Mouse (Mus musculus) kidney, postnatal 0 days (tissue): ENCODE measurements around the gene Ndufc1. TPM values are rescaled to one million over a fixed set of nuclear protein-coding genes. Genes with fewer than 3 reads are reported as not detected.
"Not testable (repeated sequence)": the region's sequence is repeated elsewhere in the genome, so short reads cannot be mapped to it uniquely, and the experiment has no call there.

Experiments
- ATAC-seq: fragments of 200-750 bp; cut with Nextera tagmentation; replicated peaks from 2 replicates; pipeline ENCODE4 v1.8.0; 2017; ENCODE audit warnings: low read depth, moderate number of reproducible peaks, moderate TSS enrichment, moderate library complexity; ENCODE audit not compliant: low FRiP score
- DNase-seq: peaks from one replicate; pipeline ENCODE4 v3.0.0-alpha.2; 2016; ENCODE audit warnings: low spot score
- H3K27ac ChIP-seq: fragments of 300-500 bp; sonication (generic); 2 replicates; pipeline ENCODE4 v1.5.1; 2014; ENCODE audit warnings: mild to moderate bottlenecking
- H3K27me3 ChIP-seq: fragments of 300-500 bp; sonication (generic); 2 replicates; pipeline ENCODE4 v1.6.1; 2014; ENCODE audit warnings: low read length, mixed read lengths; ENCODE audit not compliant: insufficient read depth
- H3K36me3 ChIP-seq: fragments of 300-500 bp; sonication (generic); 2 replicates; pipeline ENCODE4 v1.6.1; 2014; ENCODE audit warnings: low read length, mixed read lengths; ENCODE audit not compliant: insufficient read depth
- H3K4me1 ChIP-seq: fragments of 300-500 bp; sonication (generic); replicated peaks from 2 replicates; pipeline ENCODE4 v1.6.1; 2014; ENCODE audit warnings: antibody characterized with exemption, low read length, mixed read lengths; ENCODE audit not compliant: insufficient read depth
- H3K4me2 ChIP-seq: fragments of 300-500 bp; sonication (generic); 2 replicates; pipeline ENCODE4 v1.6.1; 2014; ENCODE audit warnings: mild to moderate bottlenecking, low read length, moderate library complexity, mixed read lengths
- H3K4me3 ChIP-seq: fragments of 300-500 bp; sonication (generic); replicated peaks from 2 replicates; pipeline ENCODE4 v1.5.1; 2014; ENCODE audit warnings: low read depth, low read length
- H3K9ac ChIP-seq: fragments of 300-500 bp; sonication (generic); 2 replicates; pipeline ENCODE4 v1.6.1; 2014; ENCODE audit warnings: low read depth, low read length
- H3K9me3 ChIP-seq: fragments of 300-500 bp; sonication (generic); replicated peaks from 2 replicates; pipeline ENCODE4 v1.6.1; 2016; ENCODE audit warnings: low read length, inconsistent platforms, mixed read lengths
- CTCF ChIP-seq: IDR thresholded peaks from 2 replicates; pipeline ENCODE4 v1.5.1; 2016; ENCODE audit warnings: antibody characterized with exemption, low read depth, mild to moderate bottlenecking, moderate library complexity
- WGBS: fragments of 180-500 bp; shearing (Covaris S2); extraction: QIAGEN DNeasy Blood & Tissue Kit; methylation state at CpG from one replicate; pipeline ENCODE4 v1.1.7; 2014; 5-methylcytosine and 5-hydroxymethylcytosine counted together
- polyA plus RNA-seq: library from polyadenylated mRNA; unstranded; fragments of >200 nt; fragmentation: Nextera tagmentation; extraction: Ambion mirVana; gene quantifications from 2 replicates; pipeline ENCODE4 v1.2.1, GENCODE M21; 2015

Gene Ndufc1
- polyA plus RNA-seq: 1,354 and 1,434 TPM in 2 replicates

- Histone ChIP-seq H3K4me1 (peaks cover 6% of the 10 kb centered on the region; the same call in 1 of the 2 replicates), H3K27me3 (no peaks in the 10 kb centered on the region), H3K9ac (peak within 1 kb of the TSS; percentile 70), H3K9me3 (no peaks in the 10 kb centered on the region), H3K4me3 (peak within 1 kb of the TSS; percentile 62), H3K27ac (peak within 1 kb of the TSS; percentile 89), H3K4me2 (peak within 1 kb of the TSS; percentile 66), H3K36me3 (peaks cover 9% of the 10 kb centered on the region; the same call in 1 of the 2 replicates)
- peak; percentile 92 for ATAC-seq
- WGBS: under 1% methylated on average over 40 of the region's 40 CpGs
- peak; percentile 99 for TF ChIP-seq CTCF
- peak; percentile 97 for DNase-seq
Measured at GRCm38 (mm10) chr3:51408561-51409183, at the start of gene Ndufc1. Gene Ndufc1, minus strand, starts transcription at chr3:51408988.

DNA sequence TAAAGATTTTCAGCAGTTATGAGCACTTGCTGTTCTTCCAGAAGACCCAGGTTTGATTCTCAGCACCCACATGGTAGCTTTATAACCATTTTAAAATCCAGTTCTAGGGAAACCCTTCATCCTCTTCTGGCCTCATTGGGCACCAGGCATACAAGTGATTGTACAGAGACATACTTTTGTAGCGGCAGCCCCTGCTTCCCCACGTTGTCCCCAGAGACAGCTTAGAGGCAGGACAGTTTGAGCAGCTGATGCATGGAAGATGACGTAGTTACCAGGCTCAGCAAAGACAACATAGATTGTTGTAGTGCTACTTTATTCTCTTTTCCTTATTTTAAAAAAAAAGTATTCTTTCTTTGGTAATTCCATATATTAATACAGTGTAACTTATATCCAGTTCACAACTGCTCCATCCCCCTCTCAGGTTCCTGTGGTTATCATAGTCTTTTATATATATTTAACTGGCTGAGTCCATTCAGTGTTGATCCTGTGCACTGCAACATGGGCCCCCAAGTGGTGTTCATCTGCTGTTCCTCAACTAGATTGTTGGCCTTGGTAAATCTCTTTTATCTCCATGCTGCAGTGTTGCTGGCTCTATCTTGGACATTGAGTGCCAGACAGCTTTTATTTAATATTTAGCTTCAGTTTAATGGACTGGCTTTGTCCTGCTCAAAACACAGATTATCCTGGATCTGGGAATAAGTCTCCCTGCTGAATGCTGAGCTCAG lies 26.2 kb upstream of the Ndufc1 start:
- ATAC-seq (no peak), DNase-seq (no peak)
- Histone ChIP-seq H3K4me2 (no peak overlapping the region), H3K4me3 (no peak overlapping the region), H3K9me3 (no peaks in the 10 kb centered on the region), H3K27me3 (no peaks in the 10 kb centered on the region), H3K4me1 (no peaks in the 10 kb centered on the region), H3K27ac (no peak overlapping the region), H3K9ac (no peak overlapping the region), H3K36me3 (no peaks in the 10 kb centered on the region)
- no peak for TF ChIP-seq CTCF
- 90% methylated on average over 3 of the region's 3 CpGs for WGBS

- not testable (repeated sequence) for H3K4me2 ChIP-seq, H3K4me3 ChIP-seq, H3K27me3 ChIP-seq, ATAC-seq, DNase-seq, H3K4me1 ChIP-seq, H3K9ac ChIP-seq, H3K9me3 ChIP-seq, H3K36me3 ChIP-seq, H3K27ac ChIP-seq
- 88% methylated on average over 5 of the region's 5 CpGs for WGBS
Measured at GRCm38 (mm10) chr3:51434364-51434763, 25.6 kb upstream of the Ndufc1 start.

DNA sequence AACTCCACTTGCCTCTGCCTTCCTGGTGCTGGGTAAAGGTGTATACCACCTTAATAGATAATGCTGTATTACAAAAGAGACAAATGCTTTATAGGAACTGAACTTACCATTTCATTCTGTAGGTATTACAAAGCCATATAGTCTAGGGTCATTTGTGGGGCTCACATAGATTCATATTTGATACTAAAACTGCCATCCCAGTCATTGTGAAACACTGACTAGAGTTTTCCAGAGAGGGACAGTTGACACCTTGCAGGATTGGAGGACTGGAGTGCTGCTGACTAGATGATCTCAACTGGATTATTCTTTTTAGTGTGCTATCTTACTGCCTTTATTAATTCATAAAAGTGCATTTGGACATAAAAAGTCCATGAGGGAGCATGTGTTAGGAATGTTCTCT lies 16.6 kb upstream of the Ndufc1 start:
- Histone ChIP-seq H3K27ac (no peak overlapping the region), H3K9ac (no peak overlapping the region), H3K36me3 (no peaks in the 10 kb centered on the region), H3K4me2 (no peak overlapping the region), H3K4me3 (no peak overlapping the region), H3K4me1 (no peaks in the 10 kb centered on the region), H3K27me3 (no peaks in the 10 kb centered on the region), H3K9me3 (no peaks in the 10 kb centered on the region)
- DNase-seq (no peak), ATAC-seq (no peak)
- no peak for TF ChIP-seq CTCF

DNA sequence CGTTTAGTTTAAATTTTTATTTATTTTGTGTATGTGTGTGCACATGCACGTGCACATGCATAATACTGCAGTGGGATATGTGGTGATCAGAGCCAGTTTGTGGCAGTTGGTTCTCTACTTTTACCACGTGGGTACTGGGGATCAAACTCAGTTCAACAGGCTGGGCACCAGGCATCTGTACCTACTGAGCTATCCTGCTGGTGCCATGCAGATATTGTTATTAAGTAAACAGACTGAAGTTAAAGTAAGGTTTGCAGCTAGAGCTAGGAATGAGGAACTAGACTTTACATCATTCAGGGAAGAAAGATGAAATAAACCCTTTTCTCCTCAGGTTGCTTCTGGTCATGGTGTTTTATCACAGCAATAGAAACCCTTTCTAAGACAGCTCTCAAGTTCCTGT lies 13.1 kb upstream of the Ndufc1 start:
- TF ChIP-seq CTCF: no peak

GRCm38 (mm10) chr3:51417966-51418365 lies 9.2 kb upstream of the Ndufc1 start:
- H3K4me2 ChIP-seq: peak overlapping the region; percentile 70; the same call in 1 of the 2 replicates
- no peak overlapping the region for H3K4me3 ChIP-seq
- 55% methylated on average over 2 of the region's 2 CpGs for WGBS

More for the DNA sequence above, 13.1 kb upstream of the Ndufc1 start:
- Histone ChIP-seq H3K9me3 (no peaks in the 10 kb centered on the region), H3K9ac (no peak overlapping the region), H3K36me3 (no peaks in the 10 kb centered on the region), H3K4me3 (no peak overlapping the region), H3K27ac (no peak overlapping the region), H3K4me1 (0 out of 2 replicates have a peak, but pooled peaks cover 8% of the 10 kb centered on the region), H3K27me3 (no peaks in the 10 kb centered on the region), H3K4me2 (no peak overlapping the region)
- DNase-seq (no peak), ATAC-seq (no peak)
- WGBS: 73% methylated on average over 3 of the region's 3 CpGs

More at GRCm38 (mm10) chr3:51417966-51418365, 9.2 kb upstream of the Ndufc1 start:
- Histone ChIP-seq H3K27ac (no peak overlapping the region), H3K9me3 (no peaks in the 10 kb centered on the region), H3K36me3 (no peaks in the 10 kb centered on the region), H3K27me3 (no peaks in the 10 kb centered on the region), H3K4me1 (peaks cover 12% of the 10 kb centered on the region), H3K9ac (no peak overlapping the region)
- ATAC-seq (no peak), DNase-seq (no peak)
- no peak for TF ChIP-seq CTCF
